Mouse (Mus musculus) 3134 (cell line): Measurements from ENCODE around the gene Gstm1.
"Not testable (repeated sequence)": the region's sequence is repeated elsewhere in the genome, so short reads cannot be mapped to it uniquely, and the experiment has no call there.

Experiments
- DNase-seq: peaks from one replicate; pipeline ENCODE4 v3.0.0-alpha.2; 2011; ENCODE audit warnings: low spot score; ENCODE audit not compliant: insufficient read length; ENCODE audit errors: extremely low read depth

The Gstm1 gene

GRCm38 (mm10) chr3:108016468-108016867 lies 1.3 kb downstream of the Gstm1 start:
- not testable (repeated sequence) for DNase-seq

GRCm38 (mm10) chr3:108014974-108015346 lies 2.8 kb downstream of the Gstm1 start:
- no peak for DNase-seq

GRCm38 (mm10) chr3:108014098-108014973 lies 3.4 kb downstream of the Gstm1 start:
- peak; percentile 15 for DNase-seq

GRCm38 (mm10) chr3:108013331-108013871 lies 4.4 kb downstream of the Gstm1 start:
- DNase-seq, result peak; percentile 69

GRCm38 (mm10) chr3:108011558-108011957 lies 6.2 kb downstream of the Gstm1 start:
- no peak for DNase-seq

- DNase-seq, result peak; percentile 57
Observed at GRCm38 (mm10) chr3:108010286-108010685, 7.5 kb downstream of the Gstm1 start.

GRCm38 (mm10) chr3:108002021-108002420 lies 15.8 kb downstream of the Gstm1 start:
- no peak for DNase-seq

- no peak for DNase-seq
Observed at GRCm38 (mm10) chr3:107999491-107999890, 18.3 kb downstream of the Gstm1 start.

- no peak for DNase-seq
Observed at GRCm38 (mm10) chr3:107998591-107998990, 19.2 kb downstream of the Gstm1 start.

GRCm38 (mm10) chr3:107996576-107996975 lies 21.2 kb downstream of the Gstm1 start:
- DNase-seq, result no peak

GRCm38 (mm10) chr3:107995974-107996373 lies 21.8 kb downstream of the Gstm1 start:
- not testable (repeated sequence) for DNase-seq

- peak; percentile 77 for DNase-seq
Observed at GRCm38 (mm10) chr3:107986041-107986562, 31.7 kb downstream of the Gstm1 start, which contains the start of gene Gstm2. Gene Gstm2, minus strand, starts transcription at chr3:107986453.

- not testable (repeated sequence) for DNase-seq
Observed at GRCm38 (mm10) chr3:107985141-107985540, 32.6 kb downstream of the Gstm1 start.

GRCm38 (mm10) chr3:107984471-107984870 lies 33.3 kb downstream of the Gstm1 start:
- no peak for DNase-seq

GRCm38 (mm10) chr3:107983771-107984170 lies 34.0 kb downstream of the Gstm1 start:
- no peak for DNase-seq

GRCm38 (mm10) chr3:107982726-107983125 lies 35.0 kb downstream of the Gstm1 start:
- no peak for DNase-seq

- no peak for DNase-seq
Observed at GRCm38 (mm10) chr3:107981261-107981660, 36.5 kb downstream of the Gstm1 start.

GRCm38 (mm10) chr3:107977691-107978090 lies 40.1 kb downstream of the Gstm1 start:
- DNase-seq, result no peak

- DNase-seq, result no peak
Observed at GRCm38 (mm10) chr3:107974237-107974636, 43.5 kb downstream of the Gstm1 start.

GRCm38 (mm10) chr3:107972070-107972469 lies 45.7 kb downstream of the Gstm1 start:
- DNase-seq, result no peak

- DNase-seq, result not testable (repeated sequence)
Observed at GRCm38 (mm10) chr3:107971101-107971500, 46.7 kb downstream of the Gstm1 start.
